1 mouse cellular context compared by ENCODE assay signal in the genomic region with DNA sequence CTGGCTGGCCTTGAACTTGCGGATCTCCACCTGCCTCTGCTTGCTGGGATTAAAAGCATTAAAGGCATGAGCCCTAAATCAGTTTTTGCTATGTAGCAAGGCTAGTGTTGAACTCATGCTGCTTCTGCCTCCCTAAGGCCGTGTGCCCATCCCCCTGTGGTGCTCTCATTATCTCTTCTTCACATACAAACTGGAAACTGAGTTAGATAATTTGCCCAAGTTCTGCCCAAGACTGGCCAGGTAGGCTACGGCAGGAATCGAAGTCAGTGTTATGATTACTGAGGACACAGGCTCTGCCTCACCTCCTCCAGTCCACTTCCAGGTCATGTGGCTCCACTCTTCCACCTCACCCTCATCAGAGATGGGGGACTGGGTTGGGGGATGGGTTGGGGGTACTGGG.
TF ChIP-seq lines count a peak whose summit lies in the region.

No protein-coding gene starts in this region.

TF ChIP-seq in MEL, 35 proteins besides CTCF, POLR2A, EP300 and RAD21:
- TF ChIP-seq TCF12 (IDR thresholded peaks at IDR 0.05; ENCODE audit: low read depth, low read length): 0 out of 2 replicates have a peak, but pooled peaks have one; percentile 34
